Mouse (Mus musculus): Measurements from ENCODE around the gene Bola1. TPM values are rescaled to one million over a fixed set of nuclear protein-coding genes. Genes with fewer than 3 reads are reported as not detected.
A peak's percentile ranks its signal among the peaks of the same experiment; 100 is the strongest.
"Not testable (repeated sequence)": the region's sequence is repeated elsewhere in the genome, so short reads cannot be mapped to it uniquely, and the experiment has no call there.

Gene Bola1
- total RNA-seq (2021) = 10 to 100 TPM; 30.6 to 33.1 TPM
- long read RNA-seq, experiment 1, transcript Bola1-201 (2 exons, 729 nt) = major isoform, 38 of 41 reads
- long read RNA-seq, experiment 1, partial matches to known transcripts = 0 of 41 reads
- long read RNA-seq, experiment 1, other reads (novel, unspliced or antisense) = 3 of 41 reads
- long read RNA-seq, experiment 2, transcript Bola1-201 (2 exons, 729 nt) = major isoform, 29 of 33 reads
- long read RNA-seq, experiment 2, partial matches to known transcripts = 0 of 33 reads
- long read RNA-seq, experiment 2, other reads (novel, unspliced or antisense) = 4 of 33 reads

DNA sequence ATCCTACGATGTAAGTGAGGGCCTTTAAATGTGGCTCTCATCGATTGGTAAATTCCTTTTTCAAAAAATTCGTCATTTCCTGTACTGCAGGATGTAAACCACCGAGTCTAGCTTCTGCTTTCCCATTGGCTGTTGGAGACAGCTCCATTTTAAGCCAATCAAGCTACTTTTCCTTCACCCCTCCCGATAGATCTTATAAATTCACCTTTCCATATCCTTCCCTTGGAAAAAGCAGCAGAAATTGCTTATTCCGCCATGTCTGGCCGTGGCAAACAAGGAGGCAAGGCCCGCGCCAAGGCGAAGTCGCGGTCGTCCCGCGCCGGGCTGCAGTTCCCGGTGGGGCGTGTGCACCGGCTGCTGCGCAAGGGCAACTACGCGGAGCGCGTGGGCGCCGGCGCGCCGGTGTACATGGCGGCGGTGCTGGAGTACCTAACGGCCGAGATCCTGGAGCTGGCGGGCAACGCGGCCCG, at the start of gene Bola1, which contains the start of gene Hist2h2ab:
Bola1 (minus strand) TSS at position 49 of the 470 bp plus-strand sequence.
Hist2h2ab (plus strand) TSS at position 205 of the 470 bp plus-strand sequence.
- DNase-seq (ENCODE audit: low spot score in 2 of 2) = peak; percentile 48 to 54

DNA sequence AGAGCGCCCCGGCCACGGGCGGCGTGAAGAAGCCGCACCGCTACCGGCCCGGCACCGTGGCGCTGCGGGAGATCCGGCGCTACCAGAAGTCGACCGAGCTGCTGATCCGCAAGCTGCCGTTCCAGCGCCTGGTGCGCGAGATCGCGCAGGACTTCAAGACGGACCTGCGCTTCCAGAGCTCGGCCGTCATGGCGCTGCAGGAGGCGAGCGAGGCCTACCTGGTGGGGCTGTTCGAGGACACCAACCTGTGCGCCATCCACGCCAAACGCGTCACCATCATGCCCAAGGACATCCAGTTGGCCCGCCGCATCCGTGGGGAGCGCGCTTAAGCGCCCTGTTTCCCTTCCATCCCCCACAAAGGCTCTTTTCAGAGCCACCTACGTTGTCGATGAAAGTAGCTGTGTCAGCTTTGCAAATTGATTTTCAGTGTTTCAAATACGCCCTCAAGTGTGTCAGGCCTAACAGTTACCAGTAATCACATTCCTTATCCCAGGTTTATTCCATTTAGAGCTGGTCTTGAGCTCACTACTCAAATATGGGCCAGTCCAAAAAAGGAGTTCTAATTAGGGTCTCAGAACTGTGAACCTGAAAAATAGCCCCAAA, 49.4 kb upstream of the Bola1 start:
- DNase-seq (ENCODE audit: low spot score in 2 of 2) = not testable (repeated sequence)

DNA sequence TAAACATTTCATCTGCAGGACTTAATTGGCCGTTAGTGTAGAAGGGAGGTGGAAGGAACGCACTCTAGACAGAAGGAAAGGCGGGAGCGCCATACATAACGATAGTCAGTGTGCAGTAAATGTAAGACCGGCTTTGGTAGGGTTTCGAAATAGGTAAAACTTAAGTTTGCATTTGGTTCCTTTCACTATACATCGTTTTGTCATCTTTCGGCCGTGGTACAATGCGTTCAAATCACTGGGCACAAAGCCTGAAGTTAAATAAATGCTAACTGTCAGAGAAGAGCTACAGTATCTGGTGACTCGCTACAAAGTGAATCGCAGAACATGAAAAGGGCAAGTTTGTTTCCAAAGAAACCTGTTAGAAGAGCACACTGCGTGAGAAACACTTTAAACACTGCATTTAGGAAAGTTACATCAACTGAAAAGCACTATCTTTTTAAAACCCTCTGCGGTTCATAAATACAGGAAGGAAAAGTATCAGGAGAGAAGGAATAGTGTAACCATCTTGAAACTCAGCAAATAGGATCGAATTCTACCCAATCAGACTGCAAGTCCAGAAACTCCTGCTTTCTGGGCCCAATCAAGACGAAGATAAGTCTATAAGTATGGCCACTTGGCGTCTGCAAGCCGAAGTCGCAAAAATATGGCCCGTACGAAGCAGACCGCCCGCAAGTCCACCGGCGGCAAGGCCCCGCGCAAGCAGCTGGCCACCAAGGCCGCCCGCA, 48.7 kb upstream of the Bola1 start, which contains the start of gene Hist2h3b:
Hist2h3b (plus strand) TSS at position 604 of the 725 bp plus-strand sequence.
- DNase-seq (ENCODE audit: low spot score in 2 of 2) = peak; percentile 55 to 59

DNA sequence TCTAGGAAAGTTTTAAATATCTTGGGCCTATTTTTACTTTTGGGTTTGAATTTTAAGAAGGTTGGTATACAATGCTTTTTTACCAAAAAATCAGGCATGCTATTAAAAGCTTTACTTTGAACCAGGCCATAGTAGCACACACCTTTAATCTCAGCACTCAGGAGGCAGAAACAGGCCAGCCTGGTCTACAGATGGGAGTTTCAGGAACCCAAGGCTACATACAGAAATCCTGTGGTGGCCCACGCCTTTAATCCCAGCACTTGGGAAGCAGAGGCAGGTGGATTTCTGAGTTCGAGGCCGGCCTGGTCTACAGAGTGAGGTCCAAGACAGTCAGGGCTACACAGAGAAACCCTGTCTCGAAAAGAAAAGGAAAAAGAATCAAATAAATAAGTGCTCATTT, 48.0 kb upstream of the Bola1 start:
- DNase-seq (ENCODE audit: low spot score in 2 of 2) = no peak

DNA sequence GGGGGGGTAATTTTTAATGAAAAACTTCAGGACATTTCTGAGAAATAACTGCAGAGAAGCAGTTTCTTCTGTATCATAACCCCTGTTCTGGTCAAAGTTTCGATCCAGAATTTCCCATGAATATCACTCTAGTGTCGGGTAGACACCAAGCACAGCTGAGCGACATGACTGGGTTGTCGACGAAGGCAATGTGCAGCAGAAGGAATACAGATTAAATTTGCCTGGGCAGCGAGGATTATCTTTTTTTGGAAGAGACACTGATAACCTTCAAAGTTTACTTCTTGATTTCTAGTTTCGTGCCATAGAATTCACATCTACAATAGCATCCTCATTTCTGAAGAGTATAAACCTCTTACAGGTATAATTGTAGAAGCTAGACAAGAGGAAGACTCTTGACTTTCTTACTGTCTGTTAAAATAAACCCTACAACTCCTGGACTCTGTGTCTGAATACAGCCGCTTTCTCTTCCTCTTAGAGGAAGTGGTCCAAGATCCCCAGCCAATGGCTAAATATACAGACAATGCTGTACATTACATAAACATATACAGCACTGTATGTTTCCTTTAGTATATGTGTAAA, 46.7 kb upstream of the Bola1 start:
- DNase-seq (ENCODE audit: low spot score in 2 of 2) = no peak

DNA sequence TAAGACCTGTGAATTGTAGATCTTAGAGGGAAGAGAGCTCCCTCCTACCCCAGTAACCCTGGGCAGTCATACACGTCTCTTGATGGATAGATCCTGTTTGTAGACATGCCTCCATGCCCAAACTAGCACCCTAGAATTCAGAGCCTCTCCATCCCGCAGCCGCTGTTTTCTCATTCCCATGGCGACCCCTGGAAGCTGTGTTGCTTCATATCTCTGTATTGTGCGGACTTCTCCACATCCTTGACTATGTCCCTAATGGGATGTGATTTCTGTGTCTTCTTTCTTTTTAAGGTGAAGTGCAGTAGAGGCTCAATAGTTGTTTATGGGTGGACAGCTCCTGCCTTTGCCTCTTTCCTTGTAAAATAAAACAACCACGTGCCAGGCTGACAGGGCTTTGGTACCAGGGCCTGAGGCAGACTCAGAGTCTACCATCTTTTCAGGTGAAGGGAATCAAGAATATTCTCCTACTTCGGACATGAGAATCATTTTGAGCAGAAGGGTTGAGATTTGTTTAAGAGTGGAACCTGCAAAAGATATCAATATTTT, 45.0 kb upstream of the Bola1 start:
- DNase-seq (ENCODE audit: low spot score in 2 of 2) = no peak

DNA sequence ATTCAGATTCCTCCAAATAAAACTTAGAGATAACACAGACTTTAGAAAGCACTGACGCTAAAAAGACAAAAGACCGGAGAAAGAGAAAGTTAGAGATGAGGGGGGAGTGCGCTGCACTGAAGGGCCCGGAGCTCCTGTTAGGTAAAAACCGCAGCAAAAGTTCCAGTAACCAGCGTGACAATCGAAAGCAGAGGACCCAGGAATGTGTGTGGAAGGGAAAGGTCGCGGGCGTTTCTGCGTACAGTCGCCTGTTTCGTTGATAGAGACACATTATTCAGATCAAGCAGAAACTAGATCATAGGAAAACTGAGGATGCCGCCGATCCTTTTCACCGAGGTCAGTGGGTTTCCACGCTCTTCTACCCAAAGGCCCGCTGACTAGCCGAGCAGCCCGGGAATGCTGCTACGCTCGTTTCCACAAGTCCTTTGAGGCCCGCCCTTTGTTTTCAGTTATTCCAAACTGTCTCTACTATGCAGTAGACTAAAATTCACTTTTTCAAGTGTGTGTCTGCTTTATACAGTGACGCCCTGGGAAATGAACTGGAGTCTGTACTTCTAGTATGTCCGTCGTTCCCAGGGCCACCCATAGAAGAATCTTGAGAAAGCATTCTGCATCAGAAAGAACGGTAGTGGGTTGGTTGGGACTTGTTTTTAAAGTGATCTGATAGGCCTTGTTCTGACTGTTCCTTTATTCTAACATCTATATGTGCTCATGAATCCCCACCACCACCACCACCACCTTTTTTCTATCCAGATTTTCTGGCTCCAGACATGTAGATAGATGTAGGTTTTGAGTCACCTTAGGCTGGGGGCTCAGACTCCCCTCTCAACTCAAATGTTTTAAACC, 44.3 kb upstream of the Bola1 start:
- DNase-seq (ENCODE audit: low spot score in 2 of 2) = no peak

DNA sequence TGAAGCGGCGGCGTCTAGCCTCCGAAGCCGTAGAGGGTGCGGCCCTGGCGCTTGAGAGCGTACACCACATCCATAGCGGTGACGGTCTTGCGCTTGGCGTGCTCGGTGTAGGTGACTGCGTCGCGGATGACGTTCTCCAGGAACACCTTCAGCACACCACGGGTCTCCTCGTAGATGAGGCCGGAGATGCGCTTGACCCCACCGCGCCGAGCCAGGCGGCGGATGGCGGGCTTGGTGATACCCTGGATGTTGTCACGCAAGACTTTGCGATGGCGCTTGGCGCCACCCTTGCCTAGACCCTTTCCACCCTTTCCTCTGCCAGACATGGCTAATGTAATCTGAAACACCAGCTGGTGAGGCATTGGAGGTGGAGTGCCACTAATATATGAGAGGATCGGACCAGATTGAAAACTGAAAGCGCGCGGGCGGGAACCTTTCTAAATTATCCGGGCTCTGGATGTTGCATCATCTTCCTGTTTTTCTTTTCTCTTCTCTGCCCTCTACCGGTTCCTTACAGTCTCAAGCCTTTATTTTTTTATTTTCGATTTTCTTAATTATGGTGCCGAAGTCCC, 43.6 kb upstream of the Bola1 start, which contains the start of gene Hist2h4:
Hist2h4 (minus strand) TSS at position 333 of the 572 bp plus-strand sequence.
- DNase-seq (ENCODE audit: low spot score in 2 of 2) = peak; percentile 75 to 89

DNA sequence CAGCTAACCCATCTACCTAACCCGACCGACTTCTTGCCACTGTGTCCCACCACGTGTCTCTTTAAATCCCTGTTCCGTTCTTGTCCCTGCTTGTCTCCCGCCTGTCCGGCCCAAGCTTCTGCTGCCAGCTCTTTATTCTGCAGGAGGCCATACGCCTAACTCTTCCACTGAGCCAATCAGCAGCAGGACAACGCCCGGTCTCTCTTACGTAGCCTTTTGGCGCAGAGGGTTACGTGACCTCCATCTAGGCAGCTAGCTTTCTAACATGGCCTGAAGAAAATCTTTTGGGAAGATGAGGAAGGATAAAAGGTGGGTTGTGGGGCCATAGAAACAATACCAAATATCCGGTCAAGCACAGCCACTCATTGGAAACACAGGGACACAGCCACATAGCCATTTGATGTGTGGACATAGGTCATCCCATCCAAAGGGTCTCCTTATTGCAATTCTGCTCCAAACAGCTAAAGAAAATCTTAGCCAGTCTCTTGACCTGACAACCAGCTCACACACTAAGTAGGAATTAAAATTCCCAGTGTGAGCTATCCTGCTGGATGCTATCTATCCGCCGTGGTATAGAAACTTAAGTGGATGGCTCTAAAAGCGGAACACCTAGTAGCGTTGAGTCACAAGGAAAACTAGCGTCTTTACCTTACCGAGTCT, 42.8 kb upstream of the Bola1 start:
- peak in 1 of 2 experiments; percentile 66 for DNase-seq (ENCODE audit: low spot score in 2 of 2)

DNA sequence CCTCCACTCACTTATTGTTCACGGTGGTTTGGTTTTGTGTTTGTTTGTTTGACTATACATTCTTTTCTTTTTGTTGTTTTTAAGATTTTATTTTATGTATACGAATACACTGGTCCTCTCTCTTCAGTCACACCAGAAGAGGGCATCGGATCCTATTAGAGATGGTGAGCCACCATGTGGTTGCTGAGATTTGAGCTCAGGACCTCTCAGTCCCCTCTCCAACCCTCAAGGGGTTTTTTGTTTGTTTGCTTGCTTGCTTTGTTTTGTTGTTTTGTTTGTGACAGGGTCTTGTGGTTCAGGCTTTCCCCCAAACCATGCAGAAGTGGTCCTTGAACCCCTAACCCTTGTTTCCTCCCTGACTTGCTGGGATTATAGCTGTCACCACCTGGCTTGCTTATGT, 42.1 kb upstream of the Bola1 start:
- no peak for DNase-seq (ENCODE audit: low spot score in 2 of 2)

DNA sequence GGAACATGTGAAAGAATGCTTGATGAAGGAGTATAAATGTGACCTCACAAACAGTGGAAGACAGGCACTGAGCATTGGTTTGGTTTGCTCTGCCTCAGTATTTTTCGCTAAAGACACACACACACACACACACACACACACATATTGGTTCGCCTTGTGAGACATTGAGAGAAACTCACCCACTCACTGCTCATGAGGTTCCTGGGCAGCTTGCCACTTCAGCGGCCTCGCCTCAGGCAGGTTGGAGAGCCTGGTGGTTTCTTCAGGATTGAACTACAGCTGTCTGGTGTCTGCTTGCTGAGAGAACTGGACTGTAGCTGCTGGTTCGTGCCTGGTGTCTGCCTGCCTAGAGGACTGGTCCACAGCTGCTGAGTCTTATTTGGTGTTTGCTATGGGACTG, 40.7 kb upstream of the Bola1 start:
- no peak for DNase-seq (ENCODE audit: low spot score in 2 of 2)

DNA sequence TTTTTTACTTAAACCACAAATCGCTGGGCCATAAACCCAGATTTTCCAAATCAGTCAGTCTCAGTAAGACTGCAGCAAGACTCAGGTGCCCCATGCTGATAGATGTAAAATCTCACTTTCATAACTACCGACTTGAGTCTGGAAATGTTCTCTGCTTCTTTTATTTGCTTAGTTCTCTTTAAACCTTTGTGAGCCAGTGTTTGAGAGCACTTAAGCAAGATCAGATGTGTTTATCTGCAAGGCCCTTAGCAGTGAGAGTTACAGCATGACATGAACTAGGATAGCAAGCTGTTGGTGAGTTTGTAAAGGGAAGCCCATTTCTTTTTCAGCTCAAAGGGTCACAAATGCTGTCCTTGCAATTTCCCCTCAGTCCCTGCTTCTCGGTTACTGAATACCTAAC, 37.7 kb upstream of the Bola1 start:
- no peak for DNase-seq (ENCODE audit: low spot score in 2 of 2)

DNA sequence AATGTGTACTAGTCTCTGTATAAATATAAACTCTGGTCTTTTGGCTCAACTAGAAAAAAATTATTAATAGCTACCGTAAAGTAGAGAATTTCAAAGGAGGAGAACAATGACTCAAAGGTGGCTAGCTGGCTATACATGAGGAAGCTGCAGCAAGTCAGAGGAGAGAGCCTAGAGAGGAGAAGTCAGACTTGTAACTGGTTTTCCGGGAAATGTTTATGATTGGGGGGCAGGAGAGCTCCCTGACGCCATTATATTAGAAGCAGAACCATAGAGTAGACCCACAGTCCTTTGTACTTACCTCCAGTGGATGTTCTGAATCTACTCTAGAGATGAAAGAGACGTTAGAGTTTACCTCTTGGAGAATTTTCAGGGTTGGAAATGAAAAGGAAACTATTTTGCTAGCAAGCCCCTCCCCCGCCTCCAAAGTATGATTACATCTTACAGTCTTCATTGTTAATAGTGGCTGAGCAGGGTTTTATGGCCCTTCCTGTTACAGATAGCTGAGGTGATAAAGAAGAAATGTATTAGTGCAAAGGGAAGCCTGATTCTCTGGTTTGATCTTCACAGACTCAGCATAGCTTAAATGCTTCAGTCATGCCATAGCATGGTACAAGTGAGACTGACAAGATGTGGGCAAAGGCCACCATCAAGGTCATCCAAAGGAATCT, 36.6 kb upstream of the Bola1 start:
- DNase-seq (ENCODE audit: low spot score in 2 of 2) = no peak

DNA sequence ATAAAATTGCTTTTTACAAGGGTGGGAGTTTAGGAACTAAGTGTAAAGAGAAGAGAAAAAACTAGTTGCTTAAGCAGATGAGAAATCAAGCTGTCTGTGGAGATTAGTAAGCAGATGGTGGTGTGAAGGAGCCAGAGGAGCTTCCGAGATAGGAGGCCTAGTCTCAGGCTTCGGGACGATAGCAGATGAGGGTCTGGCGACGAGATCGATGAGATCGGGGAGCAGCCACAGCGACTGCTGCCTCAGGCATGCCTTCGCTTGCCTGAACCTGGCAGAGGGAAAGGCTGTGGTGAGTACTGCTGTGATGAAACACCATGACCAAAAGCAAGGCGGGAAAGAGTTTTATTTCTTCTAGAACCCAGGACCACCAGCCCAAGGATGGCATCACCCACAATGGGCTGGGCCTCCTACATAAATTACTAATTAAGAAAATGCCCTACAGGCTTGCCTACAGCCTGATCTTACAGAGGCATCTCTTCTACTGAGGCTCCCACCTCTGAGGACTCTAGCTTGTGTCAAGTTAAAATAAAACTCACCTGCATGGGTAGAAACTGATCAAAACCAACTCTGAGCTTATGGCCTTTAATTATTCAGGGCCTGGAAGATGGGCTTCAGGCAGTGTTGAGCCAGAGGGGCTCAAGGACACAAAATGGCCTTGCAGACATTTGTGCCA, 35.3 kb upstream of the Bola1 start:
- DNase-seq (ENCODE audit: low spot score in 2 of 2) = no peak

DNA sequence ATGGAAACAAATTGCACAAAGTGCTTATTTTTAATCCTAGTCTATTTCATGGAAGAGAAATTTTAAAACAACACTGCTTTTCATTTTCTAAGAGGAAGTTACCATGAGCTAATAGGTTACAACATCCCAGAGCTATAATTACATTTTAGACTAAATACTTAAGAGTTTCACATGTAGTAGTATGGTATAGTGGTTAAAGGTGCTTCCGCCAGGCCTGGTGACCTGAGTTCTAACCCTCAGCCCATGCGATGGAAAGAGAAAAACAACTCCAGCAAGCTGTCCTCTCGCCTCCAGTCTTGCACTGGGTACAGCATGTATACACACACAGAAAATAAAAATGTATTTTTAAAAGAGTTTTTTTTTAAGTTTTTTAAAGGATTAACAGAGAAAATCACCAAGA, 32.3 kb upstream of the Bola1 start:
- DNase-seq (ENCODE audit: low spot score in 2 of 2) = no peak

DNA sequence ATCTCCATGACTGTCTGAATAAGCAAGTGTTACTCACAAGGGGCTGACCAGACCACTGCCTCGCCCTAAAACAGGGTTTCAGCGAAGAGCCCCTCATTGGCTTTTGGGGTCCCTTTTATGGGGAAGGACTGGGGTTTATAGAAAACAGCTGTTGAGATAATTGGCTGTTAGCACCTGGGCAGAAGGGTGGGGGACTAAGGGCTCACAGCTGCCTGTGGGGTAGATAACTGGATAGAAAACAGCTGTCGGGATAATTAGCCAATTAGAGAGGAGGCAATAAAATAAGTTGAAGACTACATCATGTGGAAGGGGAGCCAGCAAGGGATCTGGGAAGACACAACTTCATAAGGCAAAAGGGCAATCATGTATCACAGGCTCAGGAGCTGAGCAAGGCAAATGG, 31.4 kb upstream of the Bola1 start:
- DNase-seq (ENCODE audit: low spot score in 2 of 2) = no peak

DNA sequence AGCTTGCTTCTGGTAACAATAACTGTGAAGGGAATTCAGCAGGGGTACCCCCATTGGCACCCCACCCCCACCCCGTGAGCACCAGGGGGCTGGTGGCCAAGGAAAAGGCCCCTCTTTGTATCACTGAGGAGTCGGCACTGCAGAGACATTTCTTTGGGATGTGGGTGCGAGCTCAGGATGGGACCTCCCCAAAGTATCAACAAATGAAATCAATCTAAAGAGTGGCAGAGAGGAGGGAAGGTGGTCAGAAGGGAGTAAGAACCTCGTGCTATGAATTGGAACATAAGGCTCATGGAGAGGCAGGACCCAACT, 29.5 kb upstream of the Bola1 start:
- DNase-seq (ENCODE audit: low spot score in 2 of 2) = no peak

Data from adrenal gland, postnatal 4 days (tissue).